Mouse (Mus musculus) kidney, adult 18-20 months (tissue): ENCODE data around the gene Nfib.

Experiments used
- DNase-seq: peaks from one replicate; pipeline ENCODE4 v3.0.0; 2021

Nfib gene

DNA sequence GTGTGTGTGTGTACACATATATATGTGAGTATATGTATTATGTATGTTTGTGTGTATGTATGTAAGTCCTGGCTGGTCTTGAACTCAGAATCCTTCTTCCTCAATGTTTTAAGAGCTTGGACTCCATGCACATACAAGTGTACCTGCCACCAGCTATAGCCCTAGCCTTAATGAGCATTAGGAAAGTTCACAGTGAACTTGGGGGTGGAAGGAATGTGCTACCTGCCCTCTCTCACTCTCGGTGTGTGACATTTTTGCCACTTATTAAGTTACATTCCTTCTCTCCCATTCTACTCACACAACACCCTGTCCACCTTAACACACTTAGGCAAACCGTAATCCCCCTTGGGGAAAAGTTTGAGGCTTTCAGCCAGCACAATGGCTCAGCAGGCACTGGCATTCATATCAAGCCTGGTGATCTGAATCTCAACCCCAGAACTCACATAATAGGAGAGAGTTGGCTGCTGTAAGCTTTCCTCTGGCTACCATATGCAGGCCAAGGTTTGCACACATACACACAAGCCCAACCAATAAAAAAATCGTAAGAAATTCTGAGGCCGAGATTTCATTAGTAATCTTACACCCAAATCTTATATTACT is 370.2 kb downstream of the Nfib start:
- no peak for DNase-seq

DNA sequence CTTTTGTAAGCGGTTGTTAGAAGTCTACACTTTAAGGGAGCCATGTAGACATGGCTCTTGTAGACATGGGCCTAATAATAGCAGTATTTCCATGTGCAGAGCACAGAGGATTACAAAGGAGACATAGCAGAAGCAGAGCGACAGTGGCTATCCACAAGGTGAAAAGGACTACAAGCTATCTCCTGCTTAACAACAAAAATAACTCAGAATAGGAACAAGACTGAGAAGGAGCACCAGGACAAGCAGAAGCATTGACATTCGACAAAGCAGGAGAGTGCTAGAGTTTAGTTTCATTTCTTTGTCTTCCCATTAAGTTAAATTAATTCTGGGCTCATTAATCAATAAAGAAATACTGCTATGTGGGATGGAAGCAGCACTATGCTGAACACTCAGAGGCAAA is 372.1 kb downstream of the Nfib start:
- DNase-seq, result no peak

DNA sequence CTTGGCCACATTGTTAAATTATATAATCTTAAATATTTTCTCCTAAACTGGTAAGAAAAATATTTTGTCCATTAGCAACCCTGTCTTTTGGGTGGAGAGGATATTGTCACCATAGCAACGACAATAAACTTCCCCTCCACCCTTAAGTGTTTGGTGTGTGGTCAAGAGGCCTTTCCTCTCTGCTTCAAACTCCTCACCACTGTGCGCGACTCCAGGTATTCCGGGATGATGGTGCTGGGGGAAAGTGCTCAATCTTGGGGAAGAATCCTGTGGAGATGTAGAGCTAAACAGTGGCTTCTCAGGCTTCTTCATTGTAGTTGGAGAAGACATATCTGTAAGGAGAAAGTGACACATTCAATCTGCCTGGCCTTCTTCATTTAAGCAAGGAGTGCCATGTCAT is 375.5 kb downstream of the Nfib start:
- no peak for DNase-seq

DNA sequence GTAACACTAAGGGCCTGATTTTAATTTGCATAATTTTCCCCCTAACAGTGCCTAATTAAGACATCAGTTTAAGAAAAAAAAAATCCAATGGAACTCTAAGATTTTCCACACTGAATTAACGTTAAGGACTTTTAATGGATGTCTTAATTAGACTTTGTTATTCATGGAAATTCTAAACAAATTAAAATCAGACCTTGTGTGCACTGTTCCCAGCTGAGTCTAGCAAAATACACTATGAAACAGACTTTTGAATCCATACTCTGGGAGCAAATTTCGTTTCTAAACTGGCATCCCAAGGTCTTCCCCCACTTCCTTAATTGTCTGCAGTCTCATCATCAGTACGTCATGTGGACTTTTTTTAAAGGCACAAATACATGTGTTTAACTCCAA is 379.4 kb downstream of the Nfib start:
- no peak for DNase-seq

DNA sequence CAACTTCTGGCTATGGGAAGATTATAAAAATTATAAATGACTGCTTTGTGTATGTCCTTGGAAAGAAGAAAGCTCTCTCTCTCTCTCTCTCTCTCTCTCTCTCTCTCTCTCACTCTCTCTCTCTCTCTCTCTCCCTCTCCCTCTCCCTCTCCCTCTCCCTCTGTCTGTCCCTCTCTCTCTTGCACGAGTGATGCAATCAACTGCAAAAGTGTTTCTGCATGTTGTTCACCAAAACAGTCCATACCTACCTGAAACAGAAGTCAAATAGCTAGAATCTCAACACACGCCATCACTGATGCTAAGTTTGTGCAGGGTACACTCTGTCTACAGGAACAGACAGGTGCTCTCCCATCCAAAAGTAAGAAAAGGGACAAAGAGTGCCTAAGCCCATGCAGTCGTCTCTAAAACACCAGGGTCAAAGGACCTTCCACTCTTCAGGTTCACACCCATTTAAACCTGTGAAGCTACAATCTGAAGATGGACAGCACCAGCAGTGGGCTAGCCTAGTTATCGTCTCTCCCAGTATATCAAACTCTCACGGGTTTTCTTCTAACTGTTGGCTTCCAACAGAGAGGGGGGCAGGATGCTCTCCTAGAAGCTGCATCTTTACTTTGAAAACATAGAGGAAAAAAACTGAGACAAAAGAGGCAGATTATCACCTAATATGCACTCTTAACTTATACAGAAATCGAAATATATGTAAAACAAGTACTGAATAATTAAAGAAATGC is 380.0 kb downstream of the Nfib start:
- DNase-seq, result no peak

DNA sequence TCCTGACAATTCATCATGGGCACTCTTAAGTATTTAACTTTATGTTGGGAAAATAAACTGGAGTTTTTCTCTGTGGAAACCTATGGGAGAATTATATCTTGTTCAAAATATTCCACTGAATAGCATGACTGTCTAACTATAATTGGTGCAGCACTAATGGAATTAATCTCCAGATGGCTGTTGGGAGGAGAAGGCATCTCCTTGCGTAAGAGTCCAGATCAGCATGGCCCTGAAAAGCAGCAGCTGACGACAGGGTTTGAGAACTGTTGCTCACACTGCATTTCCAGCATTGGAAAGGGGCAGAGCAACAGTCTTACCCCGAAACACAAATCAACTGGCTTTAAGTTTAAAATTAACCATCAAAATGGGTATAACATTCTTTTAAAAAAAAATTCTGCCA is 380.6 kb downstream of the Nfib start:
- no peak for DNase-seq

DNA sequence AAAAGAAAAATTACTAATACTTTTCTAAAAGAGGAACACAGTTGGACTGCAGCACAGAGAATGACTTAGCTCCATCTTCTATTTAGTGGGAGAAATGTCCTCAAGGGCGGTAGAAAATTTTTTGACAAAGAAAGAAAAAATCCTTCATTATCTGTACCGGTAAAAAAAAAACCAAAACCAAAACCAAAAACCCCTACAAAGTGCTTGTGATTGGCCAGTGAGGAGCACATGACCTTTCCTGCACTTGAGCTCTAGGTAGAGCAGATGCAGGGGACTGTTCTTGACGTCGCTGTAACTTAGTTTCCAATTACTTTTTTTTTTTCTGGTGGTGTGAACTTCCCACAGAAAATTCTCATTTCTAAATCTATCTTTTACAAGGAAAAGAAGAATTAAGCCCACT is 384.5 kb downstream of the Nfib start:
- DNase-seq, result no peak

DNA sequence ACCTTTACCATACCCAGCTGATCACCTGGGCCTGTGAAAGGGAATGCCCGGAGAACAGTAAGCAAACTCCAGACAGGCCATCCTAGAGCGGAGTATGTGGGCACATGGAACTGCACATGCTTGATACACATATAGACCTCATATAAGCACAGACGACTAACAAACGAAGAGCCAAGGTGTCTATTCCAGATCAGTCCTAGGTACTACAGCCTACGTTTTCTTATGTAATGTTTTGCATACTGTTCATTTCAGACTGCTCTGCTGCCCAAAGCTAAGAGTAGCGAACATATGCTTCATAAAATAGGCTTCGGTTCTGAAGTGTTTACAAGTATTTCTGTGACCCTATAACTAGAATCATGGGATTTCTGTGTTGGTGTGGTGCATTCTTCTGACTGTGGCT is 386.2 kb downstream of the Nfib start:
- DNase-seq, result no peak

DNA sequence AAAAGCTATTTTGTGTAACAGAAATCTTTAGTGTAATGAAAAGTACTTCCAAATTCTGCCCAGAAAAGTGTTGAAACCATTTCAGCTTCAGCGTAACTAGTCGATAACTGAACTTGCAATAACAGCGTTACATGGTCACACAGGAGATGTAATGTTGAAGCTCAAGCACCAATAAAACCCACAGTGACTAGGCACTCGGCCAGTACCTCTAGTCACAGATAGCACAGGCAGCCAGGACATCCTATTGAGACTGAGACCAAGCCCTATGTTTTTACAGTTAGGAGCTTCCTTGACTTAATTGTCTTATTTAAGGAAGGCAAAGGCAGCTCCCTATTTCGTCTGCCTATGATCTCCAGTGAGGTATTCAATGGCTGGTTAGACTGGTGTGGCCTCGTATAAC is 389.4 kb downstream of the Nfib start:
- DNase-seq, result no peak

DNA sequence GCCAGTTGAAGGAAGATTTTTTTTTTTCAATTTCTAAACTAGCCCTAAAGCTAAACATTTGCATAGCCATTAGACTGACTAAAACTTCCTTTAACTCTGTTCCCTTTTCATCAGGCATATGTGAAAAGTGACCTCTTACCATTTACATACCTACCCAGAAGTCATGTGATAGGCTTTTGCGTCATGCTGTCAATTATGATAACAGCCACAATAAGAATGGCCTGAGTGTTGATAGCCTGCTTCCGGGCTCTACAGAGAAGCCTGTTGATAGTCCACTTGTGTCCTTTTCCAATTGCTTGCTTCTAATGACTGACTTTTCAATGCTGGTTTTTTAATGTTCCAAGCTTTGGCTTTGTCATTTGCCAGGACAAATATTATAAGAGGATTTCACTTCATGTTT is 389.8 kb downstream of the Nfib start:
- no peak for DNase-seq

DNA sequence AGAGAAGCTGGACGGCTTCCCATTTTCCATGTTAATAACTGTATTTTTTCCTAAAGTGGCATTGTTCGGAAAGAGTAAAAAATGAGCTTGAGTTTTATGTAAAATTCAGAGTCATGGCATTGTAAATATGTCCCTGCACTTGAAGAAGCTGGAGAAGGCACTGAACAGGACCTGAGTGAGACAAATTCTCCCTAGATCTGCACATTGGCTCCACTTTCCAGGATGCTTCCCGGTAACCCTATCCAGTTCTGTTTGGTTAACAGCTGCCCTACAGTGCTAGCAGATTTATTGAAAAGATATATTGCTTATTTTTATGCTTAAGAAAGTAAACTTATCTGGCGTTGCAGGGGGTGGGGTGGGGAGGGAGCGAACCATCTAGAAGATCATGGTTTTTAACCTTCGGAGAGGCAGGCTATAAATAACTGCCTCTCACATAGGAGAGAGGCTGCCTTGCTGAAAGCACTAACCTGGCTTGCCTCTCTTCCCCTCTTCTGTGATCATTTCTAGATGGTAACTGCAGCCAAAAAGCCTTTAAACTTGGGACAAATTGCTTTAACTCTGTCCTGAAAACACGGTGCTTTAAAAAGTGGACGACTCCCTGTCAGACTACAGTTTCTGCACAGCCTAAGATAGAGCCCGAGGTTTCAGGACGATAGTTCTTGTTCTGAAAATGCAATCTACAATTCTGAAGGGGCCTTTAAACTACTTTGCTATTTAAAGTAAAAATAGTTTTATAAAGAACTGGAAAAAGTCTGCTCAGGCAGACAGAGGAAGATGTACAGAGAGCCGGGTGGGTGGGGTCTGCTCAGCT is 394.4 kb downstream of the Nfib start:
- no peak for DNase-seq

DNA sequence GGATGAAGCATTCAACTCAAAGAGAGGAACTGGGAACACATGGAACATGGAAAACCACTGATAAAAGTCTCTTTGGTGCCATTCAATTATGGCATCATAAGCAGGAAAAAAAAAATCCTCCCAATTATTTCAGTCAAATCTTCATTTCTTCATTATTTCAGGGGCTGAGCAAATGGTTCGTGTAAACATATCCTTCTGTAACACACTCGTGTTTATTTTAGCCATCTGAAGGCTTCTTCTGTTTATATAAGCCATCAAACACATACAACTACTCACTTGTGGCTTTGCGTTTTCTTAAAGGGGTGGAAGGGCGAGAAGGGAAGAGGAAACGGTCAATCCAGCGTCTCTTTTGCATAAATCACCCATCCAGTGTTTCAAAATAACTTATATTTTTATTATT is 399.5 kb downstream of the Nfib start:
- no peak for DNase-seq

DNA sequence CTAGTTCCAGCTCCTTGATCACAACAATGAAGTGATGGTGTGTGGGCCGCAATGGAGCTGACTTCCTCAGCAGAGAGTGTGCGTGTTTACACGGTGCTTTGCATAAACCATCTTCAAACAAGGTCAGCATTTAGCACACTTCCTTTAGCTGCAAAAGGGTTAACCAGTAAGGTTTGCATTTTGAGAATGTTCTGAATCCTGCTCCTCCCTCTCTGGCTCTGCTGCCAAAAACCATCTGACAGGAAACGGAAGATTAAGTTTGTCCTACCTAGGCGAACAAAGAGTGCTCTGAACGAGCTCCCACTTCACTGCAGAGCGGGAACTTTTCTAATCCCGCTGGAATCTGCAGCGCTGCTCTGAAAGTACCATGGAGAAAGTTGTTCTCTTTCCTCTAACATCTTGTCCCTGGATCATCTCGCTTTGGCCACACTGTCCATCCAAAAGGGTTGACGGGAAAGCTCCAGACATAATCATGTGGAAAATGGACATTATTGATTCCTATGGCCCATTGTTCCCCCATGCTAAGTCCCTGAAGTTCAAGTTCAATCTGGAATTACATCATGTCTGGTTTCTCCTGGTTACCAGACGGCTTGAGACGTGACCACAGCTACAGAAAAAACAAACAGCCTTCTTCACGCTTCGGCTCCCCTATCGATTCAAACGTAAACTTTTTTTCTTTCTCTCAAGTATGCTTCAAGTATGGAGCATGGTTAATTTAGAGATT is 401.2 kb downstream of the Nfib start:
- peak; percentile 64 for DNase-seq

DNA sequence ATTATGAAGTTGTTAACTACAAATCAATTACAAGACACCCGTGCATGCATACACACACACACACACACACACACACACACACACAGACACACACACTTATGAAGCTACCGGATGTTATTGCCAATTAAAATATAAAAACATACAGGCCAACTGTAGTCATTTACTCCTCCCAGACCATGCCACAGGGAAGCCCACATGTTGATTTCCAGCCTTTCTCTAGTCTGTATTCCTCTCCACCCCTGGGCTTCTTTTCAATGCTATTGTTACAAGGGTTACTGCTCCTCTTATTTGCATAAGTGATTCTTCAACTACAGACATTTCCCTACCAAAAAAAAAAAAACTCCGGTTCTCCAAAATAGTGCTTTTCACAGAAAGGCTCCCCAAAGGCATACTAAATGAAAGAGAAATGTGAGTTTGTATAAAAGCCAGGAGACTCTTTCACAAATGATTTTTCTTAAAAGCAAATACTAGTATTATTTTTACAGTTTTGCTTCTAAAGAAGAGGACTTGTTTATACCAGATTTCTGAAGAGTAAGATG is 402.1 kb downstream of the Nfib start:
- no peak for DNase-seq

DNA sequence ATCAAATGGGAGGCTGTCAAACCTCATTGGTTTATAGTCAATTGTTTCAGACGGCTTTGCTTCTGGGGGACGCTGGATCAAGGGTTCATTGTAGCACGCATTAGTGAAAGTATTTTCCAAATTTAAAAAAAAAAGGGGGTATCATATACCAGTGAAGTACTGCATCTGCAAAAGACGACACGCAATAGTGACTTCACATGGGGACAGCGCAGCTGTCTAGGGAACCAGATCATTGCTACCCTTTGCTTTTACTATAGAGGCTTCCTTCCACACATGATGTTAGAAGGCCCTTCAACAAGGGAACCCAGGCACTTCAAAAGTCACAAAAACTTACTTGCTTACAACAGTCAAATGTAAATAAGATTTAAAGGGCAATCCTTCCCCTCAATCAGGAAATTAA is 402.6 kb downstream of the Nfib start:
- DNase-seq, result no peak

DNA sequence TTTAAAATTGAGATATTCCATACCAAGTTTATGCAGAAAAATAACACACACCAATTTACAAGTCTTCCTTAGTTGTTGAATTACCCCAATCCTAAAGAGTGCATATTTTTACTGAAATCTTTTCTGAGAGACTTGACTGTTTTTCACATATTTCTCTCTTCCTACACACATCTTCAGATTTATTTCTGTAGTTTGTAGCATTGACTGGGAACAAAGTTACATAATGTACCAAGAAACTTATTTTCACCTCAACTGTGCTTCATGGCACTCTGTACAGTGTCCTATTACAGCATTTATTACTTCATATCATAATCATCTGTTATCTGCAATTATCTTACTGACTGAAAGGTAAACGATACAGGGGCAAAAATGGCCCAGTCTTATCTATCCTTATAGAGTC is 406.9 kb downstream of the Nfib start:
- no peak for DNase-seq

DNA sequence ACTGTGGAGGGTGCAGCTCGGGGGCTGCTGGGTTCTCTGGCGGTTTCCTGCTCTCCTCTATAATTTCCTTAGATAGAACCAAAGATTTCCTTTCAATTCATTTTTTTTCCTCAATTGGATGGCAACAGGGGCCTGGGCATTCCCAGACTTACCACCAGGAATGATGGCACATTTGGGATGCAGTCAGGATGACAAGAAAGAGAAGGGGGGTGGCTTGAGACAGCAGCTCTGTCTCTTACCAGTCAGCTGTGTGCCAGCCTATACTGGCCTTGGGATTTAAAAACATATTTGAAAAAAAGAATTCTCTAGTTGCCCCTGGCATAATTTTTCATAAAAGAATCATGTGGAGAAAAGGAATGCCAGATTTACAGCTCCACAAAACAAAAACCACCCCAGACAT is 408.0 kb downstream of the Nfib start:
- no peak for DNase-seq

DNA sequence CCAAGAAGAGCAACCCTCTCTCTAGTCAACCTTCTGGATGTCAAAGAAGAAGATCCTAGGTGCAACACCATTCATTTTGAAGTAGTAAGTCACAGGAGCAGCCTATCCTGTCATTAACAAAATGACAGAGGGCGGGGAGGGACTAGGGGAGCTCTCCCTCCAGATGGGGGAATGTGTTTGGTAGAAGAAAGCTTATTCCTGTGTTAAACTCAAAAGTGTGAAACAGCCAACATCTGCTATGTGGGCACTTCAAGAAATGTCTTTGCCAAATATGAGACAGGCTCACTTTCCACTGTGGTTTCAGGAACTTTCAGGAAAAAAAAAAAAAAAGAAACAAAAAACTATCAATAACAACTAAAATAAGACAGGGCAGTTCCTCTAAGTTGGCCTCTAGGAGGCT is 411.5 kb downstream of the Nfib start:
- no peak for DNase-seq

DNA sequence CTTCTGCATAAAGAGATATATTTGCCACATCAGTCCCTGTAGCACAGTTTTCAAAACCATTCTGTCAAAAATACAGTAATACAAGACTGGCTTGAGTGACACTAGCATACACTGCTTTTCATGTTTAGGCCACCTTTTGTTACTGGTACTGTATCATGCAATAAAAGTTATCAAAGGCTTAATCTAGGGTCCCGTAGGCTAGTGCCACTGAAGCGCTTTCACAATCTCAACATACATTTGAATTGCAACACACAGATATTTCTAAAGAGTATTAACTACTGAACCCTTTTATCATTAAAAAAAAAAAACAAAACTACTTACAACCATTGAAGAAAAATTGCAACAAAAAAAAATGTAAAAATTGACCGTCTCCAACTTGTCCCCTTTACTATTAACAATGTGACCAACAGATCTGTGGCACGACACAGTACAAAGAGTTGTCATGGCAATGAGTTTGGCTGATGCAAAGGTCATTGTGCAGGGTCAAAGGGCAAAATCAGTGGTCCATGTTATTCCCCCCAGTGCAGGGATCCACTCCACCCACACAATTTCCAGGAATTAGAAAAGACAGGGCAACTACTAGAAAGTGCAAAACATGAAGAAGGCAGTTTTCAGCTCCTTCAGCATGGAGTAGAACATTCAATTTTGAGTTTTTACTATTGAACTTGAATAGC is 414.2 kb downstream of the Nfib start:
- peak; percentile 57 for DNase-seq

DNA sequence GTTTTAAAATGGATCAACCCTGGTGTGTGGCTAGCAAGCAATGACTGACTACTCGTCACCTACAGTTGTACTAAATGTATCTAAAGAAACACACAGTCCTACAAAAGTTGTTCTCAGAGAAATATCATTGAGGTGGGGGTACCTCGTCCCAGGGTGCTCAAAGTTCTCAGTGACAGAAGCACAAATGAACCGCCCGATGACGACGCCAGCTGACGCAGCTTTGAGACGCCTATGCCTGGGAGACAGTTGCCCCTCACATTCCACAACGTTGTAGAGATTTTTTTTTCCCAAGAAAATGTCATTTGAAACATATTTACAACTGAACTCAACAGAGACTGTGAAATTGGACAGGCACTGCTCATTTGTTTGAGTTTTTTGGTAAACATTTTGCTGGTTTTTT is 414.9 kb downstream of the Nfib start:
- DNase-seq, result no peak

DNA sequence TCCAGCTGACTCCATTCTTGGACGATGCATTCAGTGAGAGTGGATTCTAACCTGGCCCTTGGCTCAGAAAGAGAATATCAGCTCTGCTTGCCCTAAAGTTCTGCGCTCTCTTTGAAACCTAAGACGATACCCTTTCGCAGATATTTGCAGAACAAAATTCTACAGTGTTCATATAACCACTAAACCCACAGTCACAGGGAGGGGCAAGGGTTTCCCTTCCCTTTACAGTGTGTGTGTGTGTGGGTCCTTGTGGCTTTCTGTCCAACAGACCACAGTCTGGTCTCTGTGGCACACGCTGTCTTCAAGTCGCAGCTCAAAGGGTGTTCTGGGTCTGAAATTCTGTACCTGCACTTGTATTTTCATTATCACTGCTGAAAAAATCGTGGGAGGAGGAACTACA is 416.0 kb downstream of the Nfib start:
- no peak for DNase-seq

DNA sequence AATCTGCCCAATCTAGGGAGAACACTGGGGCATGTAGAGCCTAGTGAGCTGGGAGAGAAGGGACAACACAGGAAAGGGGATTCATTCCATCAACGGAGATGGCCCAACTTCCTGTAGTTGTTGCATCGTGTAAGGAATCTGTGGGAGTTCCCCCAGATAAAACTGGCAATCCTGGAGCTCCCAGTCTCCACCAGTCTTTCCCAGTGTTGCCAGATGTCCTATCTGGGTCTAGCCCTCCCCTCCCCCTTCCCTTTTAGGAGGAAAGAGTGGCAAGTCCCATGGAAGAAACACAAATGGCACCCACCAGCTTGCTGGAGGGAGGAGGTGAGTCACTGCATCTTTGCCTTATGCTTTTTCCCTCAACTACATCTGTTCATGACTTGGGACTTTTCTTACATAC is 417.4 kb downstream of the Nfib start:
- no peak for DNase-seq

DNA sequence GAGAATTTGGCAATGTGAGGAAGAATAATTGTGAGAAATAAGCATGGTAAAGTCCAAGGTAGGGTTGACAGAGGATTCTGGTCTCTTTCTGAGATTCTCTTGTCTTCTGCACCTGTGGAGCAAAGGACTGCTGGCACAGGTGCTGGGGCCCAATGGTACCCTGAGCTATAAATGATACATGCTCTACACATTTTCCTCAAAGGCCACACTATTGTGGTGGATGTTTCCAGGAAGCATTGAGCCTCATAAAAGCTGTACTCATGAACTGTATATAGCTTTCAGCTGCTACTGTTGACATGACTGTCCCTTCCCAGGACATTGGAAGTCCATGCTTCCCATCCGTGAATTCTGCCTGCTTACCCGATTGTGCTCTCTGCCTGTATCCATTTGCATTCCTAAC is 418.1 kb downstream of the Nfib start:
- no peak for DNase-seq
